Mouse (Mus musculus) left cerebral cortex, adult 11 months (tissue): ENCODE measurements at regions not wholly inside any gene's neighbourhood (a gene's known extent, or its start where the extent isn't known, plus 50 kb on each side); places are given as distances from the start of the nearest gene placed in this dataset.
A peak's percentile ranks its signal among the peaks of the same experiment; 100 is the strongest.

Experiments
- DNase-seq: peaks from one replicate; pipeline ENCODE4 v3.0.0; 2022; ENCODE audit warnings: low spot score

GRCm38 (mm10) chr12:51118781-51119180 lies 229.1 kb upstream of the G2e3 start:
- DNase-seq = no peak

GRCm38 (mm10) chr12:51118021-51118694 lies 229.7 kb upstream of the G2e3 start:
- peak; percentile 84 for DNase-seq

- DNase-seq = no peak
Measured at GRCm38 (mm10) chr12:51117436-51118020, 230.3 kb upstream of the G2e3 start.

- no peak for DNase-seq
Measured at GRCm38 (mm10) chr12:51111811-51112210, 236.1 kb upstream of the G2e3 start.

GRCm38 (mm10) chr12:51108044-51108443 lies 239.8 kb upstream of the G2e3 start:
- peak; percentile 32 for DNase-seq

GRCm38 (mm10) chr12:51103541-51104042 lies 244.3 kb upstream of the G2e3 start:
- DNase-seq = no peak

- DNase-seq = no peak
Measured at GRCm38 (mm10) chr12:51101636-51102035, 246.2 kb upstream of the G2e3 start.

- no peak for DNase-seq
Measured at GRCm38 (mm10) chr12:51100868-51101267, 247.0 kb upstream of the G2e3 start.

GRCm38 (mm10) chr12:51095974-51096373 lies 251.9 kb upstream of the G2e3 start:
- no peak for DNase-seq

- DNase-seq = no peak
Measured at GRCm38 (mm10) chr12:51089324-51089723, 258.5 kb upstream of the G2e3 start.

GRCm38 (mm10) chr12:51081809-51082208 lies 266.1 kb upstream of the G2e3 start:
- no peak for DNase-seq

- DNase-seq = no peak
Measured at GRCm38 (mm10) chr12:51073503-51073902, 274.4 kb upstream of the G2e3 start.

- DNase-seq = no peak
Measured at GRCm38 (mm10) chr12:51060931-51061330, 286.9 kb upstream of the G2e3 start.

- peak; percentile 18 for DNase-seq
Measured at GRCm38 (mm10) chr12:51058569-51058968, 289.3 kb upstream of the G2e3 start.

- no peak for DNase-seq
Measured at GRCm38 (mm10) chr12:51058104-51058503, 289.8 kb upstream of the G2e3 start.

GRCm38 (mm10) chr12:51047116-51047515 lies 300.7 kb upstream of the G2e3 start:
- DNase-seq = no peak

- no peak for DNase-seq
Measured at GRCm38 (mm10) chr12:51045437-51045836, 302.4 kb upstream of the G2e3 start.

- DNase-seq = no peak
Measured at GRCm38 (mm10) chr12:51045020-51045419, 302.8 kb upstream of the G2e3 start.

GRCm38 (mm10) chr12:51032193-51032592 lies 315.7 kb upstream of the G2e3 start:
- no peak for DNase-seq

- no peak for DNase-seq
Measured at GRCm38 (mm10) chr12:51028601-51029174, 319.2 kb upstream of the G2e3 start.

- no peak for DNase-seq
Measured at GRCm38 (mm10) chr12:51026046-51026445, 321.8 kb upstream of the G2e3 start.

GRCm38 (mm10) chr12:51025531-51025930 lies 322.3 kb upstream of the G2e3 start:
- DNase-seq = no peak

GRCm38 (mm10) chr12:51024057-51024743 lies 323.7 kb upstream of the G2e3 start:
- no peak for DNase-seq
